Mouse (Mus musculus) ovary, postnatal 14 days (tissue): ENCODE data around the gene Prtn3.

Source experiments
- DNase-seq: peaks from one replicate; pipeline ENCODE4 v3.0.0; 2022; ENCODE audit warnings: low spot score

Gene Prtn3

DNA sequence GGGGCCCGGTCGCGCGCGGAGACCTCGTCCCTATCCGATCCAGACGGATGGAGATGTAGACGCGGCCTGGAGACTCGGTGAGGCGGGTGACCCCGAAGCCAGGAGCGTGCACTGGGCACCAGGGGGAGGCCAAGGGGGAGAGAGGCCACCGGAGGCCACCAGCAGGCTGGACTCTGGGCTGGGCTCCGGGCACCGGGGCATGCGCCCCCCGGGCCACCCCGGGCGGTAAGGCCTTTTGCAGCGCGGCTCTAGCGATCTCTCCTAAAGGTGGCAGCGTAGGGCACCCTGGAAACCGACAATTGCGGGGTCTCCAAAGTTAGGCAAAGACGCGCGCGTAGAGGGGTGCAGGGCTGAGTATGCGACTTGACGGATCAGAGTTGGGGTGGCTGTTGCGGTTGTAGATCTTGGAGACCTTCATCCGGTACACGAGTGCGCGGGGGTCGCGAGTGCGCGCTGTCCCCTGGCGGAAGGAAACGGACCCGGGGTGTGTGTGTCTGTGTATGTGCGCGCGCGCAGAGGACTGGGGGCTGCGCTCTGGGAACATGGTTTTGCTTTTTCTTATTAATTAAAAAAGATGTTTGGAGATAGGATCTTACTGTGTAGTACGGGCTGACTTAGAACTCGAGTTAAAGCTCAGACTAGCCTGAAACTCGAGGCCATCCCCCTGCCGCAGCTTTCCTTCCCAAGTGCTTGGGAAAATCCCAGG lies 53.2 kb downstream of the Prtn3 start:
- DNase-seq: no peak

GRCm38 (mm10) chr10:79928030-79928694 lies 53.9 kb downstream of the Prtn3 start:
- no peak for DNase-seq

- DNase-seq: no peak
Measured at GRCm38 (mm10) chr10:79928907-79929701, 54.8 kb downstream of the Prtn3 start.

DNA sequence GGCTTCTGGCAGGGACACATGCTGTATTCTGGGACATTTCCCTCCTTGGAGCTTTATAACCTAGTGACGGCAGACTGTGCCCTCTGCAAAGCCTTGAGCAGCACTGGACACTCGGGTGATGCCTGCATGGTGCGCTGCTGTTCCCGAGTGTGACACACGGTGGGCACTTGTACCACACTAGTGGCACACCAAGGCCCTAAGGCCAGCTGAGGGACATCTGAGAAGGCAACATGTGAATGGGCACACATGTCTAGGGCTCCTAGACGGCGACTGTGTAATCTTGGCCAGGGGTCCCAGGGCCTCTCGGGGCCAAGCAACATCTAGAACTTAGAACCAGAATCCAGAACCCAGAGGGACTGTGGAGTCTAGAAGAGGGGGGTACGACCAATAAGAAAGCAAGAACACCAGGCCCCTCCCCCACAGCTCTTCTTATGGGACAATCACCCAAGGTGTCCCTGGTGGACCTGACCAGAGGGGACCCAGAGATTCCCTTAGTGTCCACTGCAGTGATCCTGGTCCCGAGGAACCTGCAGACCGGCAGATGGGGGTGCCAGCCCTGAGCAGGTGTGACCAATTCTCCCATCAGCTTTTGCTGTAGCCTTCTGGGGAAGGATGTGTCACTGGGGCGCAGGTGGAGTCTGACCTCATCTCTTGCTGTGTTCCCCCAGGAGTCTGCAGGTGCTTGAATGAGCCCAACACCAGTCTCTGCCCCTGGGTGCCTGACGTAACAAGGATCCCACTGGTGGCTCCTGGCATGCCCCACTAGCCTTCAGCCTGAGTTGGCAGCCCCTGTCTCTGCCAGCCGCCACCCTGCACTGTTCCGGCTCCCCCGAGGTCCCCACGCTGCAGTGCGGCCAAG lies 55.9 kb downstream of the Prtn3 start:
- DNase-seq: no peak

DNA sequence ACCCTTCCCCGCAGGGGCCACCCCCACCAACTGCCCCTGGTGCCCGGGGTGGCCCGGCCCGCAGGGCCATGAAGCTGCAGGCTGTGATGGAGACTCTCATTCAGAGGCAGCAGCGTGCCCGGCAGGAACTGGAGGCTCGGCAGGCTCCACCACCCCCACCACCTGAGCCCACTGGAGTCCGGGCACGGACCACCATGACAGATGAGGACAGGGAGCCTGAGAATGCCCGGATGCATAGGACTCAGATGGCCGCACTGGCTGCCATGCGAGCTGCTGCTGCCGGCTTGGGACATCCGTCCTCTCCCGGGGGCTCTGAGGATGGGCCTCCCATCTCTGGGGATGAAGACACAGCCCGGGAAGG lies 56.5 kb downstream of the Prtn3 start:
- no peak for DNase-seq

DNA sequence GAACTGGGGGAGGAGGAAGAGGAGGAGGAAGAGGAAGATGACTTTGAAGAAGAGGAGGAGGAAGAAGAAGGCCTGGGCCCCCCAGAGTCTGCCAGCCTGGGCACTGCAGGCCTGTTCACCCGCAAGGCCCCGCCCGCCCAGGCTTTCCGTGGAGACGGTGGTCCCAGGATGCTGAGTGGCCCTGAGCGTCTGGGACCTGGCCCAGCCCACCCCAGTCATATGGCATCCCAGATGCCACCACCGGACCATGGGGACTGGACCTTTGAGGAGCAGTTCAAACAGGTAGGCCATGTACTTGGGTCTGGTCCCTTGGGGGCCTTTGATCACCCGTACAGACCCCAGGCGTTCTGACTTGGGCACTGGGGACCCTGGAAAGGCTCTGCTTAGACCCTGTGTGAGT lies 57.5 kb downstream of the Prtn3 start:
- DNase-seq: no peak

DNA sequence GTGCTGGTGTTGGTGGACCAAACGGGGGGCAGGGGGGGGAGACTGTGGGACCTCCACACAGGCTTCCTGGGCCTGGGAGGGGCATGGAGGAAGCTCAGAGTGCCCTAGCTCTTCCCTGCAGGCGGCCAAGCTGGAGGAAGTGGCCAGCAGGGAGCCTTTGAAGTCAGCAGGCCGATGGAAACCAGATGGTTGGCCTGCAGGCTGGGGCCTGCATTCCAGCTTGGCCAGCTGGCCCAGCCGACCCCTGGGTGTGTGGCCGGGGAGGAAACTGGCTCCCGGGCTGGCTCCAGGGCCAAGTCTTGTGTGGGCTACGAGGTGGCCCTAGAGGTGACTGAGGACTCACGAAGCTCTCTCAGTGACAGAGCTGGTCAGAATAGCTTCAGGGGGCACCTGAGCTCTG lies 58.5 kb downstream of the Prtn3 start:
- peak; percentile 46 for DNase-seq
